Mouse (Mus musculus): ENCODE results near the gene Acaa1a.

The Acaa1a gene

GRCm38 (mm10) chr9:119339558-119340211, at the start of gene Acaa1a:
TSS of gene Acaa1a (plus strand) at chr9:119339676.
- peak; percentile 84 to 96 for DNase-seq (ENCODE audit: inconsistent age in 2 of 2, low spot score in 1 of 2)

GRCm38 (mm10) chr9:119290791-119291190, 48.7 kb upstream of the Acaa1a start:
- DNase-seq (ENCODE audit: inconsistent age in 2 of 2, low spot score in 1 of 2), result no peak

GRCm38 (mm10) chr9:119297696-119298095, 41.8 kb upstream of the Acaa1a start:
- no peak for DNase-seq (ENCODE audit: inconsistent age in 2 of 2, low spot score in 1 of 2)

GRCm38 (mm10) chr9:119298563-119298962, 40.9 kb upstream of the Acaa1a start:
- no peak for DNase-seq (ENCODE audit: inconsistent age in 2 of 2, low spot score in 1 of 2)

- DNase-seq (ENCODE audit: inconsistent age in 2 of 2, low spot score in 1 of 2), result no peak
These were observed 33.6 kb upstream of the Acaa1a start for GRCm38 (mm10) chr9:119305863-119306262.

- no peak for DNase-seq (ENCODE audit: inconsistent age in 2 of 2, low spot score in 1 of 2)
These were observed 30.4 kb upstream of the Acaa1a start for GRCm38 (mm10) chr9:119309067-119309466.

- DNase-seq (ENCODE audit: inconsistent age in 2 of 2, low spot score in 1 of 2), result no peak
These were observed 26.4 kb upstream of the Acaa1a start for GRCm38 (mm10) chr9:119313096-119313495.

GRCm38 (mm10) chr9:119318891-119319290, 20.6 kb upstream of the Acaa1a start:
- no peak for DNase-seq (ENCODE audit: inconsistent age in 2 of 2, low spot score in 1 of 2)

GRCm38 (mm10) chr9:119320446-119320845, 19.0 kb upstream of the Acaa1a start:
- DNase-seq (ENCODE audit: inconsistent age in 2 of 2, low spot score in 1 of 2), result no peak

GRCm38 (mm10) chr9:119320946-119321345, 18.5 kb upstream of the Acaa1a start:
- DNase-seq (ENCODE audit: inconsistent age in 2 of 2, low spot score in 1 of 2), result peak in 1 of 2 experiments; percentile 60

- DNase-seq (ENCODE audit: inconsistent age in 2 of 2, low spot score in 1 of 2), result no peak
These were observed 17.9 kb upstream of the Acaa1a start for GRCm38 (mm10) chr9:119321392-119322229.

- DNase-seq (ENCODE audit: inconsistent age in 2 of 2, low spot score in 1 of 2), result peak; percentile 100
These were observed 16.9 kb upstream of the Acaa1a start, which contains the start of gene Oxsr1 for GRCm38 (mm10) chr9:119322289-119323259. TSS of gene Oxsr1 (minus strand) at chr9:119322427.

- no peak for DNase-seq (ENCODE audit: inconsistent age in 2 of 2, low spot score in 1 of 2)
These were observed 16.2 kb upstream of the Acaa1a start for GRCm38 (mm10) chr9:119323260-119323645.

GRCm38 (mm10) chr9:119324130-119324529, 15.3 kb upstream of the Acaa1a start:
- no peak for DNase-seq (ENCODE audit: inconsistent age in 2 of 2, low spot score in 1 of 2)

GRCm38 (mm10) chr9:119328488-119328887, 11.0 kb upstream of the Acaa1a start:
- no peak for DNase-seq (ENCODE audit: inconsistent age in 2 of 2, low spot score in 1 of 2)

- DNase-seq (ENCODE audit: inconsistent age in 2 of 2, low spot score in 1 of 2), result peak in 1 of 2 experiments; percentile 79
These were observed 9.1 kb upstream of the Acaa1a start for GRCm38 (mm10) chr9:119330186-119330963.

GRCm38 (mm10) chr9:119334324-119334723, 5.2 kb upstream of the Acaa1a start:
- peak in 1 of 2 experiments; percentile 66 for DNase-seq (ENCODE audit: inconsistent age in 2 of 2, low spot score in 1 of 2)

- DNase-seq (ENCODE audit: inconsistent age in 2 of 2, low spot score in 1 of 2), result no peak
These were observed 4.6 kb upstream of the Acaa1a start for GRCm38 (mm10) chr9:119334834-119335233.

GRCm38 (mm10) chr9:119335571-119335970, 3.9 kb upstream of the Acaa1a start:
- DNase-seq (ENCODE audit: inconsistent age in 2 of 2, low spot score in 1 of 2), result peak in 1 of 2 experiments; percentile 18

- DNase-seq (ENCODE audit: inconsistent age in 2 of 2, low spot score in 1 of 2), result peak in 1 of 2 experiments; percentile 28
These were observed 1.6 kb upstream of the Acaa1a start for GRCm38 (mm10) chr9:119337842-119338241.

Data from adrenal gland, adult (tissue).